Mouse (Mus musculus): Measurements from ENCODE around the gene Fancd2os. TPM values are rescaled to one million over a fixed set of nuclear protein-coding genes. Genes with fewer than 3 reads are reported as not detected.

Fancd2os gene
- total RNA-seq (2021): under 1 TPM in 1 of 2 experiments, not detected in 1; 0.42 TPM
- long read RNA-seq, experiment 1, partial matches to known transcripts: 0 of 1 reads
- long read RNA-seq, experiment 1, other reads (novel, unspliced or antisense): 1 of 1 reads
- long read RNA-seq, experiment 2, partial matches to known transcripts: 0 of 1 reads
- long read RNA-seq, experiment 2, other reads (novel, unspliced or antisense): 1 of 1 reads

- no peak for DNase-seq (ENCODE audit: low spot score in 2 of 2)
- intact Hi-C loops (cut with DNase I): no loop called here
These were observed at the start of gene Fancd2os for GRCm38 (mm10) chr6:113600543-113601139. Gene Fancd2os, minus strand, starts transcription at chr6:113600715.

GRCm38 (mm10) chr6:113650197-113650640 lies 49.7 kb upstream of the Fancd2os start:
- no peak for DNase-seq (ENCODE audit: low spot score in 2 of 2)
- intact Hi-C loops (cut with DNase I): no loop called here

GRCm38 (mm10) chr6:113649346-113650196 lies 49.1 kb upstream of the Fancd2os start:
- DNase-seq (ENCODE audit: low spot score in 2 of 2): no peak
- intact Hi-C loops (cut with DNase I): no loop called here

DNA sequence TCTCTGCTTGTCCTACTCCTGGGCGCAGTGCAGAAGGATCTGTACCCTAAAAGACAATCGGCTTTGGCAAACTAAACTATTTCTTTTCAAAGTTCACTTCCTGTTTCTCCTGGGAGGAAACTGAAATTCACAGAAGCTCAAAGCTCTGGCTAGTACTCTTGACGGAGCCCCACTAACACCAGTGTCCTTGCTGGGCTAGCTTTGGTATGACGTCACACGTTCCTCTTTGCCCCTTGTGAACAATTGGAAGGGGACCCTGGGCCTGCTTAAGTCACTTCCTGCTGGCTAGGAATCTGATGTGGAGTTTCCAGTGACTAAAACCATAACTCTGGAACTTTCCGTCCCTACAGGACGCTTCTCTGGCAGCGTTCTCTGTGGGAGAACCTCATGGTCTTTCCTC lies 44.3 kb upstream of the Fancd2os start:
- intact Hi-C loops (cut with DNase I): no loop called here
- DNase-seq (ENCODE audit: low spot score in 2 of 2): peak; percentile 49 to 53

GRCm38 (mm10) chr6:113643967-113644366 lies 43.5 kb upstream of the Fancd2os start:
- intact Hi-C loops (cut with DNase I): no loop called here
- no peak for DNase-seq (ENCODE audit: low spot score in 2 of 2)

GRCm38 (mm10) chr6:113643021-113643420 lies 42.5 kb upstream of the Fancd2os start:
- DNase-seq (ENCODE audit: low spot score in 2 of 2): no peak
- intact Hi-C loops (cut with DNase I): no loop called here

DNA sequence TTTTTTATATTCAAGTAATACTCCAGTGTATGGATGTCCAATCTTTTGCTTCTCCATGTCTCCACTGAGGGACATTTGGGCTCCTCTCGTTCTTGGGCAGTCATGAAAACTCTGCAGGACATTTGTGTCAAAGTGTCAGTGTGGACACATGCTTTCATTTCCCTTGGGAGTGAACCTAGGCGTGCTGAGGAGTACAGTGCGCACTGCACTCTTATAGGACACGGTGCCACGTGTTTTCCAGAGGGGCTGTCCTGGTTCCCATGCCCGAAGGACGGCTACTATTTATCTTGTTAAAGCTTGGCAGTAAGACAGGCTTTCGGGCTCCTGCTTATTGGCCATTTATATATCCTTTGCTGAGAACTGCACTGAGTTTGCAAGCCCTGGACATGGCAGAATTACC lies 42.1 kb upstream of the Fancd2os start:
- intact Hi-C loops (cut with DNase I): no loop called here
- no peak for DNase-seq (ENCODE audit: low spot score in 2 of 2)

- DNase-seq (ENCODE audit: low spot score in 2 of 2): no peak
- intact Hi-C loops (cut with DNase I): loop anchor here (2.0 to 5.0 kb wide), 2 partner anchors 42 to 438 kb away; no protein-coding TSS in a partner anchor
These were observed 38.7 kb upstream of the Fancd2os start for GRCm38 (mm10) chr6:113639201-113639600.

GRCm38 (mm10) chr6:113638302-113639040 lies 38.0 kb upstream of the Fancd2os start, which contains the start of gene Irak2:
Gene Irak2, plus strand, starts transcription at chr6:113638467.
- DNase-seq (ENCODE audit: low spot score in 2 of 2): peak; percentile 93 to 95

GRCm38 (mm10) chr6:113632863-113633262 lies 32.3 kb upstream of the Fancd2os start:
- intact Hi-C loops (cut with DNase I): no loop called here
- DNase-seq (ENCODE audit: low spot score in 2 of 2): no peak

More at GRCm38 (mm10) chr6:113638302-113639040, 38.0 kb upstream of the Fancd2os start, which contains the start of gene Irak2:
- intact Hi-C loops (cut with DNase I): loop anchor here (2.0 to 5.0 kb wide), 2 partner anchors 42 to 439 kb away; no protein-coding TSS in a partner anchor

GRCm38 (mm10) chr6:113630322-113630721 lies 29.8 kb upstream of the Fancd2os start:
- intact Hi-C loops (cut with DNase I): no loop called here
- DNase-seq (ENCODE audit: low spot score in 2 of 2): peak in 1 of 2 experiments; percentile 32

GRCm38 (mm10) chr6:113624989-113625770 lies 24.7 kb upstream of the Fancd2os start:
- no peak for DNase-seq (ENCODE audit: low spot score in 2 of 2)

DNA sequence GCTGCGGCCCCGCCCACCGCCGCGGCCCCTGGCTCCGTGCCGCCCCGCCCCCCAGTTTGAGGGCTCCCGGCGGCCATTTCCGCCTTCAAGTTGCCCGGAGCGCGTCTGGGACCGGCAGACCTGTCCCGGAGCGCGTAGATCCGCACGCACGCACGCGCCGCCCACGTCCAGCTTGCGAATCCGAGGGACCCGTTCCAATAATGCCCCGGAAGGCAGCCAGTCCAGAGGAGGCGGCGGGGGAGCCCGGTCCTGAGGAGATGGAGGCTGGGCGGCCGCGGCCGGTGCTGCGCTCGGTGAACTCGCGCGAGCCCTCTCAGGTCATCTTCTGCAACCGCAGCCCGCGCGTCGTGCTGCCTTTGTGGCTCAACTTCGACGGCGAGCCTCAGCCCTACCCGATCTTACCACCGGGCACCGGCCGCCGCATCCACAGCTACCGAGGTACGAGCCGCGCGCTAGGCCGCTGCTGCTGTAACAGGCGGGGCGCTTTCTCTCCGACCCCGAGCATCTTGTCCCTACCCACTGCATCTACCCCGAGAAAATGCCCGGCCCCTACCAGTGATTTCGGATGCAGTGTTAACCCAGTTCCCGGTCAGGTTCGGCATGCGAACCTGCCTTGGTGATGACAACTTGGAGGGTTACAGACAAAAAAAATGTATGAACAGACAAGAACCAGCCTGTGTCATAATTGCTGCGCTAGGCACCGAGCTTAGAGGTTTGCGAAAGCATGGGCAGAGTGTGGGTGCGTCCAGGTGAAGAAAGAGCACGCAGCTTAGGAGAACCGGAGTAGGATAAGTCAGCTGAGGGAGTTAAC lies 23.6 kb upstream of the Fancd2os start, which contains the start of gene Vhl:
TSS of gene Vhl (plus strand) at position 19 of the 811 bp plus-strand sequence.
- DNase-seq (ENCODE audit: low spot score in 2 of 2): peak; percentile 86 to 87
- intact Hi-C loops (cut with DNase I): no loop called here

More at GRCm38 (mm10) chr6:113624989-113625770, 24.7 kb upstream of the Fancd2os start:
- intact Hi-C loops (cut with DNase I): no loop called here

DNA sequence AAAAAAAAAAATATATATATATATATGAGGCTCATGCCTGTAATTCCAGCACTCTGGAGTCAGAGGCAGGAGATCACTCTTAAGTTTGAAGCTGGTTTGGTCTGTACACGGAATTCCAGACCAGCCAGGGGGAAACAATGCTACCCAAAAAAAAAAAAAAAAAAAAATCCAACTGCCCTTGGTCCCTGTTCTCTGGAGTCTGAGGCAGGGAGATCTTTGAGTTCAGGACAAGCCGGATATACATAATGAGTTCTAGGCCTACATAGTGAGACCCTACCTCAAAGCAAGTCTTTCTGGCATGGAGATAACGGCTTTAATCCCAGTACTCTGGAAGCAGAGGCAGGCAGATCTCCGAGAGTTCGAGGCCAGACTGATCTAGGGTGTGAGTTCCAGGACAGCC lies 22.9 kb upstream of the Fancd2os start:
- intact Hi-C loops (cut with DNase I): no loop called here

DNA sequence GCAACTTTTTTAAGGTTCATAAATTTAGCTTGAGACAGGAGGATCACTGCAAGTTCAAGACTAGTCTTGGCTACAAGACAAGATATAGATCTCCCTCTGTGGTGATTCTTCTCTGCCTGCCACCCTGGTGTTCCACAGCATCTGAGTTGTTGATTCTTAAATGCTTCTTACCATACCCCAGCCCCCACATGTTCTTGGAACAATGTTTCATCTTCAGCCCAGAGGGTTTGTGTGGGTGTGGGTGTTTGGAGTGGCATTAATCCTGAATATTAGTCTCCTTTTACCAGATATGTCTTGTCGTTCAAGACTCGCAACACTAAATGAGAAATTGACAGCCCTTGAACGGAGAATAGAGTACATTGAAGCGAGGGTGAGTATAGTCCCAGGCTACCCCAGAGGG lies 15.0 kb upstream of the Fancd2os start:
- intact Hi-C loops (cut with DNase I): no loop called here
- no peak for DNase-seq (ENCODE audit: low spot score in 2 of 2)

More for the DNA sequence above, 22.9 kb upstream of the Fancd2os start:
- DNase-seq (ENCODE audit: low spot score in 2 of 2): no peak

DNA sequence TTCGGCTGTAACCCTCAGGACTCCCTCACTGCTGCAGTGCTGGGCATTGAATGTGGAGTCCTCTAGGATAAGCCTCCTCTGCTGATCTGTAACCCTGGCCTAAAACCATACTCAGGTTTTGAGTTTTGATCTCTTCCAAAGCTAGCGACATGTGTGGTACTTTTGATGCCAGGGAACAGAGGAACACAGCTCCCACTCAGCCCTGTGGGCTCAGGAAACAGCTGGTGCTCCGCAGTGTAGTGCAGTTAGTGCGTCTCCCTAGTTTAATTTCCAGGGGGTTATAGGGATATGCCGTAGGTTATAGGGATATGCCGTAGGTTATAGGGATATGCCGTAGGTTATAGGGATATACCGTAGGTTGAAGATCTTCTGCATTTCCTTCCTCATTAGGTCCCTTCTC lies 14.5 kb upstream of the Fancd2os start:
- intact Hi-C loops (cut with DNase I): no loop called here
- DNase-seq (ENCODE audit: low spot score in 2 of 2): no peak

- DNase-seq (ENCODE audit: low spot score in 2 of 2): no peak
- intact Hi-C loops (cut with DNase I): no loop called here
These were observed 13.6 kb upstream of the Fancd2os start for GRCm38 (mm10) chr6:113614152-113614551.

All from left cerebral cortex, postnatal 14 days (tissue).